Mouse (Mus musculus): ENCODE measurements around the gene Ccdc57.
A peak's percentile ranks its signal among the peaks of the same experiment; 100 is the strongest.

Gene Ccdc57

DNA sequence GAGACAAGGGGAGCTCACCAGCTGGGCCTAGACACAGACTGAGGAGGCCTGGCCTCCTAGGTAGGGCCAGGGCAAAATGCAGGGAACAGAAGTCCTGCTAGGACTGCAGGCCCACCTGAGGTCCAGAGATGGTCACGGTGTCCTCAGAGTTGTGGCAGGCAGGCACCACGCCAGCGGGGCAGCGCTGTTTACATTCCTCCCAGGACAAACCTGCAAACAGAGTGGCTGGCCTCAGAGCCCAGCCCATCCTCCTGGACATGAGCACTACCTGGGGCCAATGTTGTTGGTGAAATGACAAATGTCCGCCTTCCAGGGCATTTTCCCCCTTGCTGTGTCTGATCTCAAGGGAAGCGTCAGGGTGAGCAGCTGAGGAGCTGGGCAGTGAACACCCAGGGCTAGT, 115.3 kb downstream of the Ccdc57 start:
- no peak for DNase-seq (ENCODE audit: low read depth, low spot score)
- Histone ChIP-seq H3K27me3 (ENCODE audit: control insufficient read depth, insufficient read depth, low read length, poor library complexity, severe bottlenecking) (no peaks in the 10 kb centered on the region), H3K36me3 (ENCODE audit: control insufficient read depth, insufficient read depth, low read length, poor library complexity, severe bottlenecking) (peaks cover 19% of the 10 kb centered on the region)

DNA sequence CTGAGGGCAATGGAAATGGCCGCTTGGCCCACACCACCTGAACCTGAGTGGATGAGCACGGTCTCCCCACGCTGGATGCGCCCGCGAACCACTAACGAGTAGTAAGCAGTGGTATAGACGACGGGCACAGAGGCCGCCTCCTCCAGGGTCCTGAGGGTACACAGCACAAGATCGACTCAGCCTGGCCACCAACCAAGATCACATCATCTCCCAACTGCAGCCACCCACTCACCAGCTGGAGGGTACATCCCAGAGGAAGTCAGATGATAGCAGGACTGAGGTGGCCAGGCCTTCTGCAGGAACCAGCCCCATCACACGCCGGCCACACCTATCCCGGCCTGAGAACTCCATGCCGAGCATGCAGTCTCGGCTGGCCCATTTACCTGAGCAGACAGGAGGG, 120.6 kb downstream of the Ccdc57 start:
- Histone ChIP-seq H3K36me3 (ENCODE audit: control insufficient read depth, insufficient read depth, low read length, poor library complexity, severe bottlenecking) (peaks cover 10% of the 10 kb centered on the region), H3K27me3 (ENCODE audit: control insufficient read depth, insufficient read depth, low read length, poor library complexity, severe bottlenecking) (no peaks in the 10 kb centered on the region)
- DNase-seq (ENCODE audit: low read depth, low spot score) = no peak

DNA sequence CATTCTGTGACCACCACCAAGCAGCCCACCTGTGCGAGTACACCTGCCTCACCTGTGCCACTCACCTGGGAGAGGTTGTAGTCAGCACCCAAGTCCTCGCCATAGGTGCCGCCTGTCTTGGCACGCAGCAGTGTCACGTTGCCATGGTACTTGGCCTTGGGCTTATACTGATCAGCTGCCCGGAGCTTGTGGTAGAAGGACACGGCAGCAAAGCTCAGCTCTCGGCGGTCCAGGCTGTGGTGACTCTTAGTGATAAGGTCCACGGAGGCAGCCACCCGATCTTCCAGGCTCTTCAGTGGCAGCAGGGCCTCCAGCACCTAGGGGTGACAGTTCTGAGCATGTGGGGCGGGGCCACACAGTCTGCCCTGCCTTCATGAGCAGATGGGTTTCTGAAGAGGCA, 124.7 kb downstream of the Ccdc57 start:
- DNase-seq (ENCODE audit: low read depth, low spot score) = no peak
- no peaks in the 10 kb centered on the region for H3K27me3 ChIP-seq (ENCODE audit: control insufficient read depth, insufficient read depth, low read length, poor library complexity, severe bottlenecking)
- H3K36me3 ChIP-seq (ENCODE audit: control insufficient read depth, insufficient read depth, low read length, poor library complexity, severe bottlenecking) = peaks cover 5% of the 10 kb centered on the region

DNA sequence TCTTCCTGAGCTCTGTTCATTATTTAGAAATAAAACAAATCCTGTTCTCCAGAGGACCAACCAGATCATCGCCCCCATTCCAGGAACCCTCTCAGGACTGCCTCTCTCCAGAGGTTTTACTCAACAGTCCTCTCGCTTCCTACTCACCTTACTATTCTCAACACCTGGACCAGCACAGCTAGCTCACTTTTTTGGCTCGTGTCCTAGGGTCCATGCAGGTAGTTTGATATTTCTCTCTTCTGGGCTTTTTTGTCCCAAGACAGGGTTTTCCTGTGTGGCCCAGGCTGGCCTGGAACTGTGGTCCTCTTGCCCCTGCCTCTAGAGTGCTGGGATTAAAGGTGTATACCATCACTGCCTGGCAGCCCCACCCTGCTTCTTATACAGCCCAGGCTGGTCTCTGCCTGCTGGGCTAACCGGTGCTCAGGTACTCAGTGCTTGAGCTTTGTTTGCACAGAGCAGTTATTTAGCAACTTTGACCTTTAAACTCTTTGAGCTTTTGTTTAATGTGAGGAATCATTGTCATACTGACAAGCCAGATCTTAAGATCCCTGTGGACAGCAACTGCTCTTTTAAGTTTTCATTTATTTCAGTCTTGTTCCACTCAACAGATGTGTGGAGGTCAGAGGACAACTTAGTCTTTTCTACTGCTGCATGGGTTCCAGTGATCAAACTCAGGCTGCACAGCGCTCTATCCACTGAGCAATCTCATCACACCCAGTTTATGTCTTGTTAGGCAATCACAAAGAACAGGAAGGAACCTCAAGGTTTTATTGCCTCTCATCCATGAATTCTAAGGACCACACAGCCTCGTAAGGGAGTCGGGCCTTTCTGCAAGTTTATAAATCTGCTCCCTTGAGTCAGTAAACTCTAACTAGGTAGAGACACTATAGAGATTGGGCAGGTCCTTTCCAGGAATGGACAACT, 127.0 kb downstream of the Ccdc57 start:
- H3K36me3 ChIP-seq (ENCODE audit: control insufficient read depth, insufficient read depth, low read length, poor library complexity, severe bottlenecking) = no peaks in the 10 kb centered on the region; the same call in 1 of the 2 replicates
- no peak for DNase-seq (ENCODE audit: low read depth, low spot score)
- no peaks in the 10 kb centered on the region for H3K27me3 ChIP-seq (ENCODE audit: control insufficient read depth, insufficient read depth, low read length, poor library complexity, severe bottlenecking)

DNA sequence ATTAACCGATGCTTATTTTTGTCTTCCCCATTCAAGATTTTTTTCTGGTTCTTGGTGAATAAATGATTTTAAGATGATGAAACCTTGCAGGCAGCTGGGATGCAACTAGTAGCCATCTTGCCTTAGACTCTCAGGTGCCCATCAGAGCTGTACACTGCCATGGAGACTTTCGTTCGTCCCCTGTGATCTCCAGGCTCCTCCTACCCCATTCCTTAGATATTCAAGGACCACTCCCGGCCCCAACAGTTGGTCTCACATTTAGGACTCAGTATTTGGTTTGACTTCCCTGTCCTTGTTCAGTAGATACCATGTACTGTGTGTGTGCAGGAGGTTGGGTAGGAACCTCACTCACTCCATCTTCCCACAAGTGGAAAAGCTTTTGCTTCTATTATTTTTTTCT, 127.9 kb downstream of the Ccdc57 start:
- no peaks in the 10 kb centered on the region; the same call in 1 of the 2 replicates for H3K36me3 ChIP-seq (ENCODE audit: control insufficient read depth, insufficient read depth, low read length, poor library complexity, severe bottlenecking)
- H3K27me3 ChIP-seq (ENCODE audit: control insufficient read depth, insufficient read depth, low read length, poor library complexity, severe bottlenecking) = no peaks in the 10 kb centered on the region
- no peak for DNase-seq (ENCODE audit: low read depth, low spot score)

DNA sequence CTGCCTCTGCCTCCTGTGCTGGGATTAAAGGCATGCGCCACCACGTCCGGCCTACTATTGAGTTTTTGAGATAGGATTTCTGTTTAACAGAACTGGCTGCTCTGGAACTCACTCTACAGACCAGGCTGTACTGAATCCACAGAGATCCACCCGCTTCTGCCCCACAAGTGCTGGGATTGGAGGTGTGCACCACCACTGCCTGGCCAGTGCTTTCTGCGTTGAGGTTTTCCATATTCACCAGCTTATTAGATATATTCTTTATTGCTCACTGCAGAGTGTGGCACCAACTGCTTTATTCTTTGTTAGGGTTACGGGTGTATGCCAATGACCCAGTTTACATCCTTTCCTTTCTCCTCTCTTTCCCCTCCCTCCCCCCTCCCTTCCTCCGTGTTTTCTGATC, 128.4 kb downstream of the Ccdc57 start:
- no peaks in the 10 kb centered on the region for H3K27me3 ChIP-seq (ENCODE audit: control insufficient read depth, insufficient read depth, low read length, poor library complexity, severe bottlenecking)
- no peaks in the 10 kb centered on the region; the same call in 1 of the 2 replicates for H3K36me3 ChIP-seq (ENCODE audit: control insufficient read depth, insufficient read depth, low read length, poor library complexity, severe bottlenecking)
- no peak for DNase-seq (ENCODE audit: low read depth, low spot score)

DNA sequence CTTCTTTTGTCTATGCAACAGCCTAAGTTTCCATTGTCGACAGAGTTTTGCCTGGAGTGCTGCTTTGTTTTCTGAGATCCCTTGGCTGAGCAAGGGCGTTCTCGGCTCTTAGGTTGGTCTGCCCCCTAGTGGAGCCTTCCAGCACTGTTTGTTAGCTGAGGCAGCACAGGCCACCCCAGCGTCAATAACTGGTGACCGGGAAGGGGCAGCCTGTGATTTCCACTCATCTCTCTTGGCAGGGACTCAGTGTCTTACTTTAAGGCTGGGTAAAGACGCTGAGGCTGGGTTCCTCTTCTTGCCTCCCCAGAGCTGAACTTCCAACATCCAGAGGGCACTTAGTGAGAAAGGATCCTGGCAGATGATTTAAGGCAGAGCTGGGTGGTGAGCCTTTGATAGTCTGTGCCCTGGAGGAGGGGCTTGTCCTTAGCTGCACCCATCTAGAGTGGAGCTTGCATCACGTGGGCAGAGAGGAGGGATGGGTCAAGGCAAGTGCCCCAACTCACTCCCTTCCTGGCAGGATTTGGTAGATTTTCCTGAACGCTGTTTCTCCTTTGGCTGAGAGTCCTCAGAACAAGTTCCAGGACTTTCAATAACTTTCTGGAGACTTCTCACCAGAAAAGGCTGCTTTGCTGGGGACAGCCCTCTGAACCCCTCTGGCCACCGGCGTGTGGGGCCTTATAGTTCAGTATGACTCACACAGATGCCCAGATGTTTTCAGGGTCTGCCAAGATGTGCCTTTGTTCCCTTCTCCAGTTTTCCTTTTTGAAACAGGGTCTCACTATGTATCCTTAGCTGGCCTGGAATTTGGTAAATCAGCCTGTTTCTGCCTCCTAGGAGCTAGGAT, 132.4 kb downstream of the Ccdc57 start:
- no peaks in the 10 kb centered on the region; the same call in 1 of the 2 replicates for H3K36me3 ChIP-seq (ENCODE audit: control insufficient read depth, insufficient read depth, low read length, poor library complexity, severe bottlenecking)
- DNase-seq (ENCODE audit: low read depth, low spot score) = peak; percentile 89

DNA sequence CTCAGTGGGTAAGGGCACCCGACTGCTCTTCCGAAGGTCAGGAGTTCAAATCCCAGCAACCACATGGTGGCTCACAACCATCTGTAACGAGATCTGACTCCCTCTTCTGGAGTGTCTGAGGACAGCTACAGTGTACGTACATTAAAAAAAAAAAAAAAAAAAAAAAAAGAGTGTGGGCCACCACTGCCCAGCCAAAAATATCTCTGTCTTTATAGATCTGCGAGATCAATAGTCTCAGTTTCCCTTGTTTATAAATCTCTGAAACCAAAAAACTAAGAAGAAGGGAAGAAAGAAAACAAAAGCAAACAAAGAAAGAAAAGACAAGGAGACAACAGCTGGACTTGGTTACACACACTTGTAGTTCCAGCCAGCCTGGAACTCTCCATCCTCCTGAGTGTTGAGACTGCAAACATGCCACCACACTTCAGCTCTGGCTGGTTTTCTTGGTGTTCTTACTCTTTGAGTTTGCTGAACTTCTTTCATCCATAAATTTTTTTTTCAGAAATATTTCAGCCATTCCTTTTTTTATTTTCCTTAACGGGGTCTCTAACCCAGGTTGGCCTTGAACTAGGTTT, 133.3 kb downstream of the Ccdc57 start:
- no peak for DNase-seq (ENCODE audit: low read depth, low spot score)
- H3K36me3 ChIP-seq (ENCODE audit: control insufficient read depth, insufficient read depth, low read length, poor library complexity, severe bottlenecking) = no peaks in the 10 kb centered on the region; the same call in 1 of the 2 replicates
- H3K27me3 ChIP-seq (ENCODE audit: control insufficient read depth, insufficient read depth, low read length, poor library complexity, severe bottlenecking) = no peaks in the 10 kb centered on the region

More for the DNA sequence above, 132.4 kb downstream of the Ccdc57 start:
- no peaks in the 10 kb centered on the region for H3K27me3 ChIP-seq (ENCODE audit: control insufficient read depth, insufficient read depth, low read length, poor library complexity, severe bottlenecking)

DNA sequence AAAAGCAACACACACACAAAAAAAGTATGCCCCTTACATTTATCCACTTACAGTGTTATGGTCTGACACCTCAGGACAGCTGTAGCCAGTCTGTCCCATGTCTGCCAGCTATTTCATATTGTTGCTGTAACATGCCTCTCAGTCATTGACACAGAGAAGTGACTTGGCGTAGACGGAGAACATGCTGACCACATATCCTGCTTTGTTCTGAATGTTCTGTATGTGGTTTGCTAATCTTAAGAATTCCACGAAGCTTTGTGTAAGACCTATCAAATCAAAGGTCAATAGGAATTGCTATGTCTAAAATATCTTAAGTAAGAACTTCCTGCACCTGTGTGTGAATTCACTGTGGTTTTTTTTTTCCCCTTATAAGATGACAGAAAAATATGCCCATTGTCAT, 134.4 kb downstream of the Ccdc57 start:
- H3K36me3 ChIP-seq (ENCODE audit: control insufficient read depth, insufficient read depth, low read length, poor library complexity, severe bottlenecking) = peaks cover 1% of the 10 kb centered on the region; the same call in 1 of the 2 replicates
- H3K27me3 ChIP-seq (ENCODE audit: control insufficient read depth, insufficient read depth, low read length, poor library complexity, severe bottlenecking) = no peaks in the 10 kb centered on the region
- DNase-seq (ENCODE audit: low read depth, low spot score) = no peak

DNA sequence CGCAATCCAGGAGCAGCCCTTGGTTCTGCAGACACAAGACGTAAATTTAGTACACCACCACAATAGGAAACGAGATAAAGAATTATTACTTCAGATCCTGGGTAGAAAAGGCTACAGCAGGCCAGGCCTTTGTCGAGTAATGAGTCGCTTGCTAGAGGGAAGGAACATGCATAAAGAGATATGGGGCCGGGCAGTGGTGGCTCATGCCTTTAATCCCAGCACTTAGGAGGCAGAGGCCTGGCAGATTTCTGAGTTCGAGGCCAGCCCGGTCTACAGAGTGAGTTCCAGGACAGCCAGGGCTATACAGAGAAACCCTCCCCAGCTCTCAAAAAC, 136.1 kb downstream of the Ccdc57 start:
- Histone ChIP-seq H3K36me3 (ENCODE audit: control insufficient read depth, insufficient read depth, low read length, poor library complexity, severe bottlenecking) (peaks cover 9% of the 10 kb centered on the region), H3K27me3 (ENCODE audit: control insufficient read depth, insufficient read depth, low read length, poor library complexity, severe bottlenecking) (no peaks in the 10 kb centered on the region)
- no peak for DNase-seq (ENCODE audit: low read depth, low spot score)

DNA sequence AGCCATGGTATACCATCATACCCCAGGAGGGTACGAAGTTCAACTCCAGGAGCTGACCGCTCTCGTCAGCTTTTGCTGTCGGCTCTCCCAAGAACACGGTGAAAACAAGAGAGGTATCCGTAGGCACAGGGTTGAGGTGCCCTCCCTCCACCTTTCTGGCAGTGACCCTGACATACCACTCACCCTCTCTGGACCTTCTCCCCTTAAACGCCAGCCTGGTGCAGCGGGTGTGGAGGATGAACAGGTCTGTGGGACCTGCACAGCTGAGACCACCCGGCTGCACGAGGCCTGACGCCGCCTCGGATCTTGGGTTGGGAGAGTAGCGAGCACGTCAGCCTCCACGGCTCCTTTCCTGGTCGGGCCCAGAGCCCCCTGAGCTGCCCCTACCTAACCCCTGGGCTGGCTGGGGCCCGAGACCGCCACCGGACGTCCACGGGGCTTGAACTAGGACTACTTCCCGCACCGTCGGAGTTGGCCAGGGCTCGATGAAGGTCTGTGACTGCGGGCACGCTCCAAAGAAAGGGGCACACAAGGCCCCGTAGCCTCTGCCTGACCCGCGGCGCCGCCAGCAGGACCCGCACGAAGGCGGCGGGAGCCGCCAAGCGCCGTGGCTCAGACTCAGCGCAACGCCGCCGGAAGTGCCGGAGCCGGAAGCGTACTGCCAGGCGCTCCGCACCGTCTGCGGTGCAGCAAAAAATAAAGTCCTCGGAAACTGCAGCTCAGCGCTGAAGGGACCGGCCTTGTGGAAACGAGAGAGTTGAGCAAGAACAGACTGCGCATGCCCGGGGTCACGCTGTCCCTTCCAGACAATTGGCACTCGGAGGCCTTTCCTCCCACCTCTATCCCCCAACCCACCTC, 136.7 kb downstream of the Ccdc57 start, which contains the start of gene Dus1l:
Gene Dus1l, minus strand, starts transcription at position 648 of the 858 bp plus-strand sequence.
- Histone ChIP-seq H3K36me3 (ENCODE audit: control insufficient read depth, insufficient read depth, low read length, poor library complexity, severe bottlenecking) (peaks cover 10% of the 10 kb centered on the region), H3K27me3 (ENCODE audit: control insufficient read depth, insufficient read depth, low read length, poor library complexity, severe bottlenecking) (no peaks in the 10 kb centered on the region)
- peak; percentile 97 for DNase-seq (ENCODE audit: low read depth, low spot score)

DNA sequence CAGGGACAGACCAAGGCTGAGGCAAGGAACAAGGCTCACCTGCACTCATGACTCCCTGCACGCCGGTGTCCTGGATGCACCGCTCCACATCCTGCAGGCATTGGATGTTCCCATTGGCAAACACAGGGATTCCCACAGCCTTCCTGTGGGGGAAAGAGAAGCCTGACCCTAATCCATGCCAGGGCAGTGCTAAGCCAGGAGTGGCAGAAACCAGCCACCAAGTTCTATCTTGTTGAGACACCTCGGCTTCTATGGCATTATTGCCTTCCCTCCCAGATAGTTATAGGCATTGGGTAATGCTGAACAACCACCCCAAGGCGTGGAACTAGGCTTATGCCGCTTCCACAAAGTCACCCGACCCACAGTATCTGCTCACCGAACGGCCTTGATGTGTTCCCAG, 140.0 kb downstream of the Ccdc57 start:
- H3K27me3 ChIP-seq (ENCODE audit: control insufficient read depth, insufficient read depth, low read length, poor library complexity, severe bottlenecking) = no peaks in the 10 kb centered on the region
- DNase-seq (ENCODE audit: low read depth, low spot score) = no peak
- peaks cover 21% of the 10 kb centered on the region for H3K36me3 ChIP-seq (ENCODE audit: control insufficient read depth, insufficient read depth, low read length, poor library complexity, severe bottlenecking)

DNA sequence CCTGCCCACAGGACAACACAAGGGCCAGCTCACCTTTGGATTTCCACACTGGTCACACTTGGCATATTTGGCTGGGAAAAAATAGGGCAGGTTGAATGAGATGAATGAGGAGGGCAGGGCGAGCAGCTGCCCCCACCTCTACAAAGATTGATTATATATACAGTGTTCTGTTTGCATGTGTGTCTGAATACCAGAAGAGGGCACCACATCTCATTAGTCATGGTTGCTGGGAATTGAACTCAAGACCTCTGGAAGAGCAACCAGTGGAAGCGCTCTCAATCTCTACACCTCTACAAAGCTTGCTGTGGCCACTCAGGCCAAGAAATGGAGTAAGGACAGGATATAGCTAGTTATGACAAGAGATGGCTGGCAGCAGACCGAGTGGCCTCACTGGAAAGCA, 142.9 kb downstream of the Ccdc57 start:
- peaks cover 24% of the 10 kb centered on the region for H3K36me3 ChIP-seq (ENCODE audit: control insufficient read depth, insufficient read depth, low read length, poor library complexity, severe bottlenecking)
- no peaks in the 10 kb centered on the region for H3K27me3 ChIP-seq (ENCODE audit: control insufficient read depth, insufficient read depth, low read length, poor library complexity, severe bottlenecking)
- no peak for DNase-seq (ENCODE audit: low read depth, low spot score)

DNA sequence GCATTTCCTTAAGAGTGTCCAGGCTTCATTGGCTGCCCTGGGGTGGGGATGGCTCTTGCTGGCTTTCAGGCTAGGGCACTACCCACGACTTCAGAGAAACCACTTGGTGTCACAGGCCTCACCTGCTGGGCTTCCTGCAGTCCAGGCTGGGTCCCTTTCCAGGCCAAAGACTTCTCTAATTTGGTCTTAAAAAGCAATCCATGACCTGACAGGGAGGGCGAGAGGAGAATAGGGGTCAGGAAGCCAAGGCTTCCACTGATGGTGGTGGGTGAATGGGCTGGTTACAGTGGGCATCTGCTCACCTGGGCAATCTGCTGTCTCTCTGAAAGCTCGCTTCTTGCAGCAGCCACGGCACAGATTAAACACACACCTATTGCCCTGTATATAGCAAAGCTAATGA, 143.3 kb downstream of the Ccdc57 start:
- Histone ChIP-seq H3K27me3 (ENCODE audit: control insufficient read depth, insufficient read depth, low read length, poor library complexity, severe bottlenecking) (no peaks in the 10 kb centered on the region), H3K36me3 (ENCODE audit: control insufficient read depth, insufficient read depth, low read length, poor library complexity, severe bottlenecking) (peaks cover 24% of the 10 kb centered on the region)
- no peak for DNase-seq (ENCODE audit: low read depth, low spot score)

Measured in splenic B cell, adult 2 months (primary cell).